Mouse (Mus musculus) c-Kit-positive CD71-positive TER-119-positive erythroid progenitor cells, embryonic 14.5 days (primary cell): ENCODE measurements around the gene Ap2b1.
"Not testable (repeated sequence)": the region's sequence is repeated elsewhere in the genome, so short reads cannot be mapped to it uniquely, and the experiment has no call there.

Source experiments
- DNase-seq: peaks from one replicate; pipeline ENCODE4 v3.0.0-alpha.2; 2013; ENCODE audit warnings: low spot score

Gene Ap2b1

GRCm38 (mm10) chr11:83301431-83301831, 2.6 kb downstream of the Ap2b1 start:
- no peak for DNase-seq

- DNase-seq = no peak
Observed at GRCm38 (mm10) chr11:83302124-83302523, 3.3 kb downstream of the Ap2b1 start.

DNA sequence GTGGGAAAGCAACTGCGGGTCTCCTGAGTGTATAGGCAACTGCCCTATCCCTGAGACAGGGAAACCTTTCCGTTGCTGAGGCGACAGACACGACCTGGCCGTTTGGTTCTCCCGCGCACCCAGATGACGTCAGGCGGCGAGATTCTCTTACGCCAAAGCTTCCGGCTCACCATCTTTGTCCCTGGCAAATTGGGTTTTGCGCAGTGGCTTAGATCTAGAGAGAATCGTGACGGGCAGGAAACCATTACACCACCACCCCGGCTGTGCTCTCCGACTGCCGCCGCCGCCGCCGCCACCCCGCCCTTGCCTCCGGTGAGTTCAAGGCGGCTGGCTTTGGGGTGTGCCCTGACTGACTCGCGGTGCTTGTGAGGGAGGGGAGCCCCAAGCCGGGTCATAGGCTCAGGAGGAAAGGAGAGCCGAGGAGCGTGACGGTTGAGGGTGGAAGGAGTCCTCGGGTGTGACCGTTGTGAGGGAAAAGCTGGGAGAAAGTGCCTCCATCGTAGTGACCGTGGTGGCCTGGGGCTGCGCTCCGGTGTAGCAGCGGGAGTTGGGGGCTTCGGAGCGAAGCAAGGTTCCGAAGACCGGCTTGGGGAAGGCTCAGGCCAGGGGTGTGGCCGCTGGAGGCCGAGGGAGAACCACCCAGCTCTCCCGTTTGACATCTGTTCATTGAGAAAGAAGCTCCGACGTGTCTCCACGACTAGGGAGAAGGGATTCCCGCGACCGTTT, 3.9 kb downstream of the Ap2b1 start, which contains the start of gene Pex12:
TSS of gene Pex12 (minus strand) at position 61 of the 726 bp plus-strand sequence.
- peak; percentile 96 for DNase-seq

DNA sequence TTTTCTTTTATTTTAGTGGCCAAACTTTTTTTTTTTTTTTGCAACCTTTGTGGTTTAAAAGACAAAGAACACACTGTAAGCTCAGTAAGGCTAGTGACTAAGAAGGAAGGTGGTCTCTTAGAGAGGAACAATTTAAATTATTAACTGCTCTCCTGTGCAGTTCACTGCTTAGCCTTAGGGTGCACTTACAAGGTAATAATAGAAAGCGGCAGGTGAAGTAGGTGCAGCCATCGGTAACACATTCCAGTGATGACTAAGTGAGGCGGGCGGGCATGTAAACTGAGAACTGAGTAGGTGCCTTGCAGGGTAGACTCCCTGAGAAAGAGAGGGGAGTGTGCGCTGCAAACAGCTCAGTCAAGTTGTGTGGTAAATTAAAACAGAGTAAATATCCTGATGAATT, 4.9 kb downstream of the Ap2b1 start:
- no peak for DNase-seq

- no peak for DNase-seq
Observed at GRCm38 (mm10) chr11:83304485-83304884, 5.7 kb downstream of the Ap2b1 start.

DNA sequence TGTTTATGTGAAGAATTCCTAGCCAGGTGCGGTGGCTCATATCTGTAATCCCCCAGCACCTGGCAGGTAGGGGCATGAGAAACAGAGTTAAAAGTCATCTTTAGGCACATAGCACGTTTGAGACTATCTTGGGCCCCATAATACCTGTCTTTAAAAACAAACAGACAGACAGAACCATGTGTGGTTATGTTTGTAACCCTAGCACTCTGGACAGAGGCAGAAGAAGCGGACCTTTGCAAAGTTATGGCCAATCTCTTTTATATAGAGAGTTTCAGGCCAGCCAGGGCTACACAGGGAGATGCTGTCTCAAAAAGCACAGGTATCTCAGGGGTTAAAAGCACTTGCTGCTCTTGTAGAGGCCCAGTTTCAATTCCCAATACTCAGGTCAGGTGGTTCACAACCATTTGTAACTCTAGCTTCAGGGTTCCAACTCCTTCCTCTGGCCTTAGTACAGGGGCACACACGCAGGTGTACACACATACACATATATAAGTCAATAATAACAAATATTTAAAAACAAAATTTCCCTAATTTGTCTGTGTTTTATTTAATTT, 8.0 kb downstream of the Ap2b1 start:
- DNase-seq = no peak

GRCm38 (mm10) chr11:83312471-83312870, 13.6 kb downstream of the Ap2b1 start:
- DNase-seq = no peak

- no peak for DNase-seq
Observed at GRCm38 (mm10) chr11:83319048-83319447, 20.2 kb downstream of the Ap2b1 start.

GRCm38 (mm10) chr11:83326692-83327091, 27.9 kb downstream of the Ap2b1 start:
- DNase-seq = not testable (repeated sequence)

- DNase-seq = peak; percentile 44
Observed at GRCm38 (mm10) chr11:83327427-83327826, 28.6 kb downstream of the Ap2b1 start.

DNA sequence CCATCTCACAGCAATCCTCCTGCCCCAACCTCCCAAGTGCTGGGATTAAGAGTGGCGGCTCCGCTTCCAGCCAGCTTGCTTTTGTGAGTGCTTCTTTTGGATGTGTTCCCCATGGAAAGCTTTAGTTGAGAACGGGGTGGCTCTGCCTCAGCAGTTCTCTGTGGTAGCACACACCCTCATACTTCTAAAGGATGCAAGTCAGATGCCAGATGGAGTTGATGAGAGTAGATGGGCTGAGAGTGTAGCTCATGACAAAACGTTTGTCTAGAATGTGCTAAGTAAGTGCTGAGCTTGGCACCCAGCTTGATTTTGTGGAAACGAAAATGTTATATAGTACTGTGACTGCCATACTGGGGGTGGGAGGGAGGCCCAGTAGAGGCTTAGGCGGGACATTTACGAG, 37.0 kb downstream of the Ap2b1 start:
- no peak for DNase-seq

DNA sequence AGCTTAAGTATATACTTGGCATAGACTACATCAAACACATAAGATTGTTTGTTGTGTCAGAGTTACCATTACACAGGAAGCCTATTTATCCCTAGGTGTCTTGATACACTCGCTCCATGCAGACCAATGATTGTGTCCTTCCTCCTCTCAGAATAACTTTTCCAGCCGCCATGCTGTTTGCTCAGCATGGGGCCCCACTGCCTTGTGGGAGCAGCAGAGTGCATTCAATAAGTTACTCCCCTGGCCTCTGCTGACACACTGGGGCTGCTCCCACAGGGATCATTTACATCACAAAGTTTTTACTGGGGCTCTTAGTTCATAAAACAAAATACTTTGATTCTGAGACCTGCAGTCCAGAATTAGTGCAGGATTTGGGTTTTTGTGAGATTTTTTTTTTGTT, 40.9 kb downstream of the Ap2b1 start:
- no peak for DNase-seq

- no peak for DNase-seq
Observed at GRCm38 (mm10) chr11:83341716-83342245, 43.0 kb downstream of the Ap2b1 start.

DNA sequence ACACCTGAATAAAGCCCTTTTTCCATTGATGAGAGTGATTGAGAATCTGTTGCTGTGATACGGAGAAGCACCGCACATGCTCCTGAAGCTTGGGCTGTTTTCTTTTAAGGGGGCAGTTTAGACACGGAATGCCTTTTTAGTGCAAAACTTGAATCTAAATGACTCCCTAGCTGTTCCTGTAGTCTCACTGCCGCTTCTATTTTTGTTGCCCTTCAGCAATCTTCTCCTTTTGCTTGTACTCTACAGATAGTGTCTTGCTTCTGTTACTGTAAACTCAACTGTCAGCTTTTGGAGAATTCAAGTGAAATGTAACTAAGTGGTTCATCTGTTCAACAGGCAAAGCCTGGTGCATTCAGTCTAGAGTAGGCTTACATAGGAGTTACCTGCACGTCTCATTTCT, 56.6 kb downstream of the Ap2b1 start:
- no peak for DNase-seq

GRCm38 (mm10) chr11:83357421-83357820, 58.6 kb downstream of the Ap2b1 start:
- DNase-seq = peak; percentile 10

DNA sequence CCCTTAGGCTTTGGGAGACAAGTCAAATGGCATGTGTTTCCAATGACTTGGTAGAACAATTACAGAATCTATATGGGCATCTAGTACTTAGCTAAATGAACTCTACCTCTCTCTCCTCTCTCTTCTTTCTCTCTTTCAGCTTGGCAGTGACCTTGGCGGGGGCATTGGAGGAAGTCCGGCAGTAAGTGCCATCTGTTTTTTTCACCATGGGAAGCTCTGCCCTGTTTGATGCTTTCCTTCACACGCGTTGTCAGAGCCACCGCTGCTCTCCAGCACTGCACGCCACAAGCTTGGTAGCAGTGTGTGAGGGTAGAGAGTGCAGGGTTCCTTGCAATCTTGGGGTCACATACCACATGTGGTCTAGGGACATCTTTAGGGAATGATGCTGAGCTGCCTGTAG, 65.8 kb downstream of the Ap2b1 start:
- DNase-seq = no peak

DNA sequence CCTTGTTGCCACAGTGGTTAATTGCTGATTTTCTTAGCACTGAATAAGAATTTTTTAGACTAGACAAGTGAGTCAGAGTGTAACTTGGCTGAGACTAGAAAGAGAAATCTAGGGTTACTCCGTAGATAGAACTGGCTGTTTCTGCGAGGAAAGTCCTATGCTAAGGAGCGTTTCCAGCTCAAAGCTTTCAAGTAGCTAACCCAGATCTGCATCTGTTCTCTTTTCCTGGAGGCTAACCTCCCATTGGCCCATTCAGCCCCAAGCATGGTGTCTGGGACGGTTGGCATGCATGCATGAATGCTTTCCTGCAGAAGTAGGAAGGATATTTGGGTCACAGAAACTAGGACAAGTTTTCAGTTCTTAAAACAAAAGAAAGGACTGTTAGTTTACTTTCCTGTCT, 72.4 kb downstream of the Ap2b1 start:
- no peak for DNase-seq

DNA sequence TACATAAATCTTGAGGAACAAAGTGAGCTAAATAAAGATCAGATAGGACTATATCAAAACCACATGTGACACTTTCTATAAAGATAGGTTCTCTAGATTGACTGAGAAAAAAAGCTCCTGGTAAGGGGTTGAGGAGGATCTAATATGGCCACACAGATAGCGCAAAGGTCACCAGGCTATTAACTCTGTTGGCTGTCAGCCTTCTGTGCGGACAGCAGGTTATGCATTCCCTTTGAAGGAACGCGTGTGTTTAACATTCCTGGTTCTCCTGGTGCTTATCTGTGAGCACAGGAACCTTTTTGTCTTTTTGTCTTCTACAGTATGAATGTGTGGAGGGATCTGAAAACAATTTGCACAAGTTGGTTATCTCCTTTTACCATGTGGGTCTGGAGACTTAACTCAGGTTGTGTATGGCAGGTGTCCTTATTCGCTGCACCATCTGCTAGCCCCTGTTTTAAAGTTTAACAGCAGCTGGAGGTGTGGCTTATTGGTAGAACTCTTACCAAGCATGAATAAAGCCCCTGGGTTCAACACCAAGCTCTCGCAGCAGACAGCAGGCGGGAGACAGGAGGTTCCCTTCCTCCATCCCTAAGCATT, 81.0 kb downstream of the Ap2b1 start:
- DNase-seq = peak; percentile 10

- DNase-seq = no peak
Observed at GRCm38 (mm10) chr11:83382876-83383531, 84.2 kb downstream of the Ap2b1 start.

- no peak for DNase-seq
Observed at GRCm38 (mm10) chr11:83383532-83383887, 84.7 kb downstream of the Ap2b1 start.

DNA sequence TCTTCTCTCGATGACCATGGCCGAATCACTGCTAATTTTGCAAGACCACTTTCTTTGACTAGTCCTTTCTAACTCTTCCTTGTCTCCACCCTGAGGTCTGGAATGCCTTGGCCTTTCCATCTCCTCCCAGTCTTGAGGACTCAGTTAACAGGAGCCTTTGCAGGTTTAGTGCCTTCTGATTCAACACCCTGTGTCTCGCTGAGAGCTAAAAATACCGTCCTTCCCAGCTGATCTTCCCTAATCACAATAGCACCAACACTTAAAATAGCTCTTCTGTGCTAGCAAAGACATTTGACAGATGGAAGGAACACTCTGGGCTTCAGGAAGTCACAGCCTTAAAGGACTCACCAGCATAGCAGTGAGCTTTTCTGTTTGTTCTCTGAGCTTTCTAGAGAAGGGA, 94.2 kb downstream of the Ap2b1 start:
- DNase-seq = no peak

DNA sequence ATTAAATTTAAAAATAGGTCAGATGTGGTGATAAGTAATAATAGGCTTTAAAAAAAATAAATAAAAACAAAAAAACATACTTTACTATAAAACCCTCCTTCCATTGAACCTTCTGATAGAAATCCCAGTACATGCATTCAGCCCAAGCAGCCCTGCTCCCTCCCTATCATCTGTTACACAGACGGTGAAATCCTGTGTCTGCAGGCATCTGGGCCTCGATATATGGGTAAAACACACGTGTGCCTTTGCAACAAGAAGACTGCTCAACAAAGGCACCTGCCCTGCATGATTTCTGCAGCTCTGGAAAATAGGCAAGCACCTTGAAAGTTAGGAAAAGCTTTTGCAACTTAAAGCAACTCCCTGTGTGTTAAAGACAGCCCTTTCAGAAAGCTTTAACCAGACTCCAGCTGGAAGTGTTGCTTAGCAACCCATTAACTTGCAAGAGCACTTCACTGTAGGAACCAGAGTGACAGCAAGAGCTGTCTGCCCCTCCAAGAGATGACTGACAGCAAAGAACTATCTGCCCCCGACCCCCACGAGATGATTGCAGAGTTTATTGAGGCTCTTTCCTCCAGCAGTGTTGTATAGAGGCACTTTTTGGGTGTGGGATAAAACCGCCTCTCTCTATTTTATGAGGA, 96.1 kb downstream of the Ap2b1 start:
- no peak for DNase-seq
